Mouse (Mus musculus): ENCODE measurements around the gene Yif1b. TPM values are rescaled to one million over a fixed set of nuclear protein-coding genes. Genes with fewer than 3 reads are reported as not detected.

Gene Yif1b
- total RNA-seq, 2 experiments from 2014 or later, result 42.8 to 47.8 TPM

Other genes starting within 250 kb of the Yif1b start
- 10 to 100 TPM; 12.6 to 13.7 TPM for gene Ryr1, start 113.2 kb upstream of the Yif1b start, total RNA-seq (2021)
- gene Rasgrp4, start 103.5 kb upstream of the Yif1b start, total RNA-seq (2021), result 1 to 10 TPM; 2.2 to 3.6 TPM
- gene Fam98c, start 82.1 kb upstream of the Yif1b start, total RNA-seq (2021), result 10 to 100 TPM; 28.6 to 35.6 TPM
- gene Ggn, start 68.1 kb upstream of the Yif1b start, total RNA-seq (2021), result 1 to 10 TPM; 1.0 to 1.2 TPM
- 10 to 100 TPM; 40.7 to 46.8 TPM for gene Spred3, start 67.9 kb upstream of the Yif1b start, total RNA-seq (2021)
- 100 to 1,000 TPM; 176 to 182 TPM for gene Psmd8, start 57.6 kb upstream of the Yif1b start, total RNA-seq (2021)
- gene Catsperg1, start 24.3 kb upstream of the Yif1b start, total RNA-seq (2021), result 1 to 10 TPM; 2.5 to 2.9 TPM
- gene Kcnk6, start 5.8 kb upstream of the Yif1b start, total RNA-seq (2021), result 1 to 10 TPM; 2.9 to 3.5 TPM
- gene 2200002D01Rik, start 10.1 kb downstream of the Yif1b start, total RNA-seq (2021), result under 1 TPM in 1 of 2 experiments, not detected in 1; 0.29 TPM
- gene Spint2, start 43.6 kb downstream of the Yif1b start, total RNA-seq (2021), result 10 to 100 TPM; 25.3 to 31.0 TPM
- 1 to 10 TPM; 2.0 to 3.2 TPM for gene Ppp1r14a, start 51.0 kb downstream of the Yif1b start, total RNA-seq (2021)
- gene Dpf1, start 65.6 kb downstream of the Yif1b start, total RNA-seq (2021), result 100 to 1,000 TPM; 129 to 138 TPM

All from layer of hippocampus, postnatal 10 days (tissue).